ENCODE assay signal across 9 mouse cellular contexts in the genomic region with DNA sequence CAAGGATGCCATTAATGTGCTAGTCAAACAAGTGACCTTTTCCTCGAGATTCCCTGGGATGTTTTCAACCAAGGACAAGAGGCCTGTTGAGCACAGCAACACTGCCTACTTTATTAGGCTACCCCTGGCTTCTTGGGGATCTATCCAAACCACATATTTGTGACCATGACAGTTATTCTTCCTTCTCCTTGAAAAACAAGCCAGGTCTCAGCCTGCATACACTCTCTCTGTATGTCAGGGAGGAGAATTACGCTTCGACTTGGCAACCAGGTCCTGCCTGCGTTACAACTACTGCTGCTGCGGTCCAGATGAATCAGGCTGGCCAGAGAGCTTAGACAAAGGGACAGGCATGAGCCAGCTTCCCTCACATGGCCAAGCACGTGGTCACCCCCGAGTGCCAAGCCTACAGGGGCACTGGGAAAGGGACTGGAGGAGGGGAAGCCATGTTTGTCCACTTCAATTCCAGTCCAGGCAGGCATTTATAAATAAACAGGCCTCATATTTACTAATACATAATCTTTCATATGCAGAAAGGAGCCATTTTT.
DNase-seq lines count a peak whose midpoint lies in the region; ATAC-seq and TF ChIP-seq lines count a peak whose summit lies in the region.
"Had no signal": no experiment of that assay in that cellular context is flagged by ENCODE, and none has a peak within 500 bp of the region (broad histone marks: within the 10 kb centered on the region; RNA-seq: fewer than 3 reads in every experiment).

No protein-coding gene starts in this region.

- no peak overlapping the region for H3K9ac ChIP-seq in forebrain, postnatal 0 days
- H3K9ac ChIP-seq in forebrain, embryonic 12.5 days: no peak overlapping the region
- H3K9ac ChIP-seq: lung, embryonic 14.5 days had no signal

- H3K36me3 ChIP-seq in forebrain, postnatal 0 days (ENCODE audit: insufficient read depth): no peaks in the 10 kb centered on the region
- no peaks in the 10 kb centered on the region for H3K36me3 ChIP-seq in forebrain, embryonic 12.5 days (replicated peaks)

- H3K27me3 ChIP-seq in forebrain, postnatal 0 days (ENCODE audit: insufficient read depth, low read length): no peaks in the 10 kb centered on the region
- H3K27me3 ChIP-seq in forebrain, embryonic 12.5 days: no peaks in the 10 kb centered on the region

- peak; percentile 88 for ATAC-seq in forebrain, postnatal 0 days
- no peak for ATAC-seq in forebrain, embryonic 12.5 days (ENCODE audit: low FRiP score)

- DNase-seq in forebrain, postnatal 0 days: peak; percentile 45
- peak; percentile 56 for DNase-seq in ovary, adult 18-20 months (ENCODE audit: low spot score)
- DNase-seq in ovary, postnatal 10 days (ENCODE audit: low spot score): no peak
- peak; percentile 9 to 55 for DNase-seq in kidney, postnatal 25 days
- DNase-seq in lung, postnatal 4 days: peak; percentile 18 to 57
- no peak for DNase-seq in embryo, embryonic 10 days (ENCODE audit: low spot score)
- no peak for DNase-seq in retina, postnatal 1 day
- DNase-seq: lung, embryonic 14.5 days had no signal

- H3K4me1 ChIP-seq in forebrain, postnatal 0 days (ENCODE audit: insufficient read depth): no peaks in the 10 kb centered on the region
- H3K4me1 ChIP-seq in forebrain, embryonic 12.5 days: no peaks in the 10 kb centered on the region

- H3K9me3 ChIP-seq in forebrain, postnatal 0 days (ENCODE audit: low read length): no peaks in the 10 kb centered on the region
- no peaks in the 10 kb centered on the region for H3K9me3 ChIP-seq in forebrain, embryonic 12.5 days

- WGBS in forebrain, postnatal 0 days: 73% methylated on average over 7 of the region's 7 CpGs
- WGBS in forebrain, embryonic 12.5 days: 90% methylated on average over 7 of the region's 7 CpGs

- TF ChIP-seq CTCF in forebrain, postnatal 0 days (IDR thresholded peaks at IDR 0.05; ENCODE audit: low read depth): no peak

- H3K4me3 ChIP-seq in forebrain, postnatal 0 days (ENCODE audit: low read depth, low read length): no peak overlapping the region
- no peak overlapping the region for H3K4me3 ChIP-seq in forebrain, embryonic 12.5 days (replicated peaks)

- H3K4me2 ChIP-seq in forebrain, postnatal 0 days (ENCODE audit: low read depth): no peak overlapping the region
- H3K4me2 ChIP-seq in forebrain, embryonic 12.5 days: no peak overlapping the region
- H3K4me2 ChIP-seq: lung, embryonic 14.5 days had no signal

- no peak overlapping the region for H3K27ac ChIP-seq in forebrain, postnatal 0 days (ENCODE audit: low read depth, low read length)
- no peak overlapping the region for H3K27ac ChIP-seq in forebrain, embryonic 12.5 days

Comparison
In these comparisons a context has a peak if more than half of its experiments do, and no peak if none do; other contexts are left out.
1. DNase-seq: peak in forebrain, postnatal 0 days (single experiment), ovary, adult 18-20 months (single experiment), kidney, postnatal 25 days (2 of 2) and lung, postnatal 4 days (2 of 2); none in ovary, postnatal 10 days (single experiment), embryo, embryonic 10 days (single experiment) and retina, postnatal 1 day (single experiment).